Mouse (Mus musculus) brain, adult 2 months (tissue): ENCODE results near the gene Mfsd4b2.

Experiments
- DNase-seq: peaks from one replicate; pipeline ENCODE4 v3.0.0; 2011; ENCODE audit warnings: low read depth, low spot score

The Mfsd4b2 gene

GRCm38 (mm10) chr10:39893702-39894697, 32.7 kb downstream of the Mfsd4b2 start:
- DNase-seq: no peak

- no peak for DNase-seq
Measured at GRCm38 (mm10) chr10:39888621-39889020, 38.1 kb downstream of the Mfsd4b2 start.
